Mouse (Mus musculus): ENCODE results near the gene Tspoap1. TPM values are rescaled to one million over a fixed set of nuclear protein-coding genes. Genes with fewer than 3 reads are reported as not detected.

Tspoap1 gene
- total and polyA plus RNA-seq, 2 experiments, result 0.09 to 0.37 TPM

DNA sequence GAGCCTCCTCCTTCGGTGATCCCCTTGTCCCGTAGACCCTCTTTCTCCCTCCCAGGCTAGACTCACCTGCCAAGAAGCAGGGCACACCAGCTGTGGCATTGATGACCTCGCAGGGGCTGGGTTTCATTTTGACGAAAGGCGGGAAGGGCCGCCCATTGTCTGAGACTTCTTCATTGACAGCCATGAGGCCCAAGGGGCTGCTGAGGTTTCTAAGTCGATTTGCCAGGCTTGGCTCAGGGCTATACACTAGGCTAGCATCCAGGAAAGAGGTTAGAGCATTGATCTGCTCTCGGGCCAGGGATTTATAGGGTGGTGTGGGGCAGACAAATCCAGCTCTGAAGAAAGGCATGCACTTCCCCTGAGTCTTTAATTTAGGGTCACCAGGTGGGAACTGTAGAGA lies 54.5 kb downstream of the Tspoap1 start:
- WGBS, result 66% methylated on average over 8 of the region's 8 CpGs
- Histone ChIP-seq H3K4me1 (ENCODE audit: control insufficient read depth, insufficient read depth, low read length) (0 out of 2 replicates have a peak, but pooled peaks cover 1% of the 10 kb centered on the region), H3K27ac (replicated peaks; ENCODE audit: insufficient read depth, low read depth, low read length) (no peak overlapping the region), H3K4me3 (ENCODE audit: insufficient read depth, low read depth, low read length) (no peak overlapping the region), H3K36me3 (ENCODE audit: control insufficient read depth, insufficient read depth, low read length) (no peaks in the 10 kb centered on the region), H3K9ac (ENCODE audit: low read depth, low read length) (no peak overlapping the region), H3K27me3 (ENCODE audit: control insufficient read depth, insufficient read depth, low read length) (peaks cover 7% of the 10 kb centered on the region; the same call in 1 of the 2 replicates), H3K79me2 (ENCODE audit: control insufficient read depth, insufficient read depth, low read length) (no peaks in the 10 kb centered on the region)
- no peak for DNase-seq (ENCODE audit: extremely low read depth, low read depth, low spot score)
- TF ChIP-seq POLR2A (IDR thresholded peaks at IDR 0.05; ENCODE audit: extremely low read depth, insufficient read depth, low read length) (no peak), CTCF (IDR thresholded peaks at IDR 0.05; ENCODE audit: low read depth, low read length) (no peak)

DNA sequence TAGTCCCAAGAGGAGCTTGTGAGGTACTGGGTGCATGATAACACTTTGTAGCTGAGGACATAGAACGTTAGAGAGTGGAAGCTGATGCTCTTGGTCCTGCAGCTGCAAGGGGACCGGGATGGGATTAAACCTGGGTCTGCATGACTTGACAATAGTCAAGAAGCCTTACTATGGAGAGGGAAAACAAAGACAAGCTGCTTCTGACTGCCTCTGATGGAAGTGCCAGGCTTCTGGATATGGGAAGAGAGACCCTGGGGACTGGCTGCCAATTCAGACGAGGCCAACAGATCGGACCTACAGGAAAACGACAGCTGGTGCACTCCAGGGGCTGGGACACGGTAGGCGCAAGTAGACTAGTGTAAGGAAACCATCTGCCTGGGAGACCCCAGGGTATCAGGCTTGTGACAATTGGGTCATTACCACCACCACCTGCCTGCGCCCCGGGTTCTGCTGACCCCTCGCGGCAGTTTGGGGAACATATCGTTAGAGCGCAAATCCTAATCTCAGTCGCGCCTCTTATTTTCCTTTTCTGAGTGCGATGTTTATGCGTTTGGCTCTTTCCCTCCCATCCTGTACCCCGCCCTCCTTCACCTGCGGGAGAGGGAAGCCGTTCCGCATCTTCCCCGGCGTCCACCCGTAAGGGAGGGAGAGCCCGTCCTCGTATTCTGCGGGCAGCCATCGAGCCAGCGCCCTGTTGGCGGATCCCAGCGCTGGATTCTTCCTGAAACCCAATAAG lies 56.5 kb downstream of the Tspoap1 start:
- Histone ChIP-seq H3K9ac (ENCODE audit: low read depth, low read length) (no peak overlapping the region), H3K4me3 (ENCODE audit: insufficient read depth, low read depth, low read length) (peak overlapping the region; percentile 32; the same call in 1 of the 2 replicates), H3K36me3 (ENCODE audit: control insufficient read depth, insufficient read depth, low read length) (no peaks in the 10 kb centered on the region), H3K27ac (replicated peaks; ENCODE audit: insufficient read depth, low read depth, low read length) (no peak overlapping the region), H3K79me2 (ENCODE audit: control insufficient read depth, insufficient read depth, low read length) (no peaks in the 10 kb centered on the region), H3K4me1 (ENCODE audit: control insufficient read depth, insufficient read depth, low read length) (0 out of 2 replicates have a peak, but pooled peaks cover 1% of the 10 kb centered on the region), H3K27me3 (ENCODE audit: control insufficient read depth, insufficient read depth, low read length) (0 out of 2 replicates have a peak, but pooled peaks cover 4% of the 10 kb centered on the region)
- WGBS, result 5% methylated on average over 31 of the region's 31 CpGs
- DNase-seq (ENCODE audit: extremely low read depth, low read depth, low spot score), result no peak
- TF ChIP-seq CTCF (IDR thresholded peaks at IDR 0.05; ENCODE audit: low read depth, low read length) (peak; percentile 72), POLR2A (IDR thresholded peaks at IDR 0.05; ENCODE audit: extremely low read depth, insufficient read depth, low read length) (no peak)

GRCm38 (mm10) chr11:87817443-87817773 lies 57.1 kb downstream of the Tspoap1 start:
- Histone ChIP-seq H3K9ac (ENCODE audit: low read depth, low read length) (no peak overlapping the region), H3K36me3 (ENCODE audit: control insufficient read depth, insufficient read depth, low read length) (no peaks in the 10 kb centered on the region), H3K27me3 (ENCODE audit: control insufficient read depth, insufficient read depth, low read length) (0 out of 2 replicates have a peak, but pooled peaks cover 4% of the 10 kb centered on the region), H3K4me1 (ENCODE audit: control insufficient read depth, insufficient read depth, low read length) (0 out of 2 replicates have a peak, but pooled peaks cover 1% of the 10 kb centered on the region), H3K27ac (replicated peaks; ENCODE audit: insufficient read depth, low read depth, low read length) (no peak overlapping the region), H3K79me2 (ENCODE audit: control insufficient read depth, insufficient read depth, low read length) (no peaks in the 10 kb centered on the region), H3K4me3 (ENCODE audit: insufficient read depth, low read depth, low read length) (no peak overlapping the region)
- DNase-seq (ENCODE audit: extremely low read depth, low read depth, low spot score), result no peak
- WGBS, result 37% methylated on average over 4 of the region's 4 CpGs
- no peak for TF ChIP-seq CTCF (IDR thresholded peaks at IDR 0.05; ENCODE audit: low read depth, low read length)
- TF ChIP-seq POLR2A (IDR thresholded peaks at IDR 0.05; ENCODE audit: extremely low read depth, insufficient read depth, low read length), result no peak

- Histone ChIP-seq H3K4me3 (ENCODE audit: insufficient read depth, low read depth, low read length) (no peak overlapping the region), H3K27me3 (ENCODE audit: control insufficient read depth, insufficient read depth, low read length) (no peaks in the 10 kb centered on the region; the same call in 1 of the 2 replicates), H3K79me2 (ENCODE audit: control insufficient read depth, insufficient read depth, low read length) (no peaks in the 10 kb centered on the region), H3K9ac (ENCODE audit: low read depth, low read length) (no peak overlapping the region), H3K4me1 (ENCODE audit: control insufficient read depth, insufficient read depth, low read length) (0 out of 2 replicates have a peak, but pooled peaks cover 1% of the 10 kb centered on the region), H3K27ac (replicated peaks; ENCODE audit: insufficient read depth, low read depth, low read length) (no peak overlapping the region), H3K36me3 (ENCODE audit: control insufficient read depth, insufficient read depth, low read length) (no peaks in the 10 kb centered on the region)
- no peak for DNase-seq (ENCODE audit: extremely low read depth, low read depth, low spot score)
- no peak for TF ChIP-seq CTCF (IDR thresholded peaks at IDR 0.05; ENCODE audit: low read depth, low read length)
- TF ChIP-seq POLR2A (IDR thresholded peaks at IDR 0.05; ENCODE audit: extremely low read depth, insufficient read depth, low read length), result no peak
- WGBS, result 63% methylated on average over 5 of the region's 5 CpGs
Measured at GRCm38 (mm10) chr11:87821502-87821901, 61.2 kb downstream of the Tspoap1 start.

GRCm38 (mm10) chr11:87828239-87828900 lies 68.0 kb downstream of the Tspoap1 start, which contains the start of gene Lpo:
Gene Lpo, minus strand, starts transcription at chr11:87828289.
- Histone ChIP-seq H3K4me1 (ENCODE audit: control insufficient read depth, insufficient read depth, low read length) (no peaks in the 10 kb centered on the region), H3K4me3 (ENCODE audit: insufficient read depth, low read depth, low read length) (no peak within 1 kb of the TSS), H3K36me3 (ENCODE audit: control insufficient read depth, insufficient read depth, low read length) (no peaks in the 10 kb centered on the region), H3K27me3 (ENCODE audit: control insufficient read depth, insufficient read depth, low read length) (no peaks in the 10 kb centered on the region; the same call in 1 of the 2 replicates), H3K79me2 (ENCODE audit: control insufficient read depth, insufficient read depth, low read length) (no peaks in the 10 kb centered on the region), H3K27ac (replicated peaks; ENCODE audit: insufficient read depth, low read depth, low read length) (no peak within 1 kb of the TSS), H3K9ac (ENCODE audit: low read depth, low read length) (no peak within 1 kb of the TSS)
- TF ChIP-seq CTCF (IDR thresholded peaks at IDR 0.05; ENCODE audit: low read depth, low read length) (no peak), POLR2A (IDR thresholded peaks at IDR 0.05; ENCODE audit: extremely low read depth, insufficient read depth, low read length) (no peak)
- 77% methylated on average over 10 of the region's 10 CpGs for WGBS
- DNase-seq (ENCODE audit: extremely low read depth, low read depth, low spot score), result no peak

Other genes starting within 250 kb of the Tspoap1 start
- gene Gm11492, start 193.9 kb upstream of the Tspoap1 start, total RNA-seq (2014; rRNA removed), result not detected in 2 replicates
- gene Gm11492, start 193.9 kb upstream of the Tspoap1 start, polyA plus RNA-seq (2012; rRNA removed), result 0.04 TPM in 1 of 2 replicates, not detected in the other
- gene Sept4, start 191.6 kb upstream of the Tspoap1 start, total RNA-seq (2014; rRNA removed), result 10.8 and 11.5 TPM in 2 replicates
- 10.8 and 11.7 TPM in 2 replicates for gene Sept4, start 191.6 kb upstream of the Tspoap1 start, polyA plus RNA-seq (2012; rRNA removed)
- gene Mtmr4, start 168.4 kb upstream of the Tspoap1 start, total RNA-seq (2014; rRNA removed), result 13.4 and 18.6 TPM in 2 replicates
- gene Mtmr4, start 168.4 kb upstream of the Tspoap1 start, polyA plus RNA-seq (2012; rRNA removed), result 18.1 and 22.9 TPM in 2 replicates
- 0.07 and 0.09 TPM in 2 replicates for gene Hsf5, start 143.4 kb upstream of the Tspoap1 start, total RNA-seq (2014; rRNA removed)
- gene Hsf5, start 143.4 kb upstream of the Tspoap1 start, polyA plus RNA-seq (2012; rRNA removed), result 0.05 TPM in 1 of 2 replicates, not detected in the other
- gene Rnf43, start 97.8 kb upstream of the Tspoap1 start, total RNA-seq (2014; rRNA removed), result 13.2 and 14.1 TPM in 2 replicates
- gene Rnf43, start 97.8 kb upstream of the Tspoap1 start, polyA plus RNA-seq (2012; rRNA removed), result 19.3 and 19.5 TPM in 2 replicates
- gene Supt4a, start 23.0 kb upstream of the Tspoap1 start, total RNA-seq (2014; rRNA removed), result 59.9 and 63.8 TPM in 2 replicates
- 41.9 and 46.5 TPM in 2 replicates for gene Supt4a, start 23.0 kb upstream of the Tspoap1 start, polyA plus RNA-seq (2012; rRNA removed)
- not detected in 2 replicates for gene Mpo, start 33.0 kb downstream of the Tspoap1 start, total RNA-seq (2014; rRNA removed)
- 0.06 TPM in 1 of 2 replicates, not detected in the other for gene Mpo, start 33.0 kb downstream of the Tspoap1 start, polyA plus RNA-seq (2012; rRNA removed)
- not detected in 2 replicates for gene Lpo, start 67.7 kb downstream of the Tspoap1 start, total RNA-seq (2014; rRNA removed)
- gene Lpo, start 67.7 kb downstream of the Tspoap1 start, polyA plus RNA-seq (2012; rRNA removed), result not detected in 2 replicates
- 1.2 and 2.1 TPM in 2 replicates for gene Mks1, start 92.7 kb downstream of the Tspoap1 start, total RNA-seq (2014; rRNA removed)
- 2.8 and 3.2 TPM in 2 replicates for gene Mks1, start 92.7 kb downstream of the Tspoap1 start, polyA plus RNA-seq (2012; rRNA removed)
- not detected in 2 replicates for gene Epx, start 115.0 kb downstream of the Tspoap1 start, total RNA-seq (2014; rRNA removed)
- not detected in 2 replicates for gene Epx, start 115.0 kb downstream of the Tspoap1 start, polyA plus RNA-seq (2012; rRNA removed)
- gene Olfr462, start 131.7 kb downstream of the Tspoap1 start, total RNA-seq (2014; rRNA removed), result not detected in 2 replicates
- not detected in 2 replicates for gene Olfr462, start 131.7 kb downstream of the Tspoap1 start, polyA plus RNA-seq (2012; rRNA removed)
- not detected in 2 replicates for gene Olfr463, start 136.8 kb downstream of the Tspoap1 start, total RNA-seq (2014; rRNA removed)
- not detected in 2 replicates for gene Olfr463, start 136.8 kb downstream of the Tspoap1 start, polyA plus RNA-seq (2012; rRNA removed)
- gene Olfr464, start 160.4 kb downstream of the Tspoap1 start, total RNA-seq (2014; rRNA removed), result not detected in 2 replicates
- gene Olfr464, start 160.4 kb downstream of the Tspoap1 start, polyA plus RNA-seq (2012; rRNA removed), result not detected in 2 replicates
- 24.8 and 36.9 TPM in 2 replicates for gene Dynll2, start 227.0 kb downstream of the Tspoap1 start, total RNA-seq (2014; rRNA removed)
- 112 and 145 TPM in 2 replicates for gene Dynll2, start 227.0 kb downstream of the Tspoap1 start, polyA plus RNA-seq (2012; rRNA removed)